Mouse (Mus musculus): Measurements from ENCODE around the gene Ehbp1.

The Ehbp1 gene

GRCm38 (mm10) chr11:22286885-22287512 lies 55.1 kb downstream of the Ehbp1 start:
- DNase-seq (ENCODE audit: low read depth, low spot score), result peak; percentile 98

- DNase-seq (ENCODE audit: low read depth, low spot score), result peak; percentile 34
These were observed 55.7 kb downstream of the Ehbp1 start for GRCm38 (mm10) chr11:22286371-22286872.

- no peak for DNase-seq (ENCODE audit: low read depth, low spot score)
These were observed 65.4 kb downstream of the Ehbp1 start for GRCm38 (mm10) chr11:22276656-22277055.

- no peak for DNase-seq (ENCODE audit: low read depth, low spot score)
These were observed 67.9 kb downstream of the Ehbp1 start for GRCm38 (mm10) chr11:22274144-22274543.

- no peak for DNase-seq (ENCODE audit: low read depth, low spot score)
These were observed 68.7 kb downstream of the Ehbp1 start for GRCm38 (mm10) chr11:22273378-22273777.

GRCm38 (mm10) chr11:22271889-22272288 lies 70.2 kb downstream of the Ehbp1 start:
- no peak for DNase-seq (ENCODE audit: low read depth, low spot score)

GRCm38 (mm10) chr11:22269643-22270042 lies 72.4 kb downstream of the Ehbp1 start:
- DNase-seq (ENCODE audit: low read depth, low spot score), result no peak

- no peak for DNase-seq (ENCODE audit: low read depth, low spot score)
These were observed 72.9 kb downstream of the Ehbp1 start for GRCm38 (mm10) chr11:22269173-22269572.

- no peak for DNase-seq (ENCODE audit: low read depth, low spot score)
These were observed 75.1 kb downstream of the Ehbp1 start for GRCm38 (mm10) chr11:22267014-22267413.

- DNase-seq (ENCODE audit: low read depth, low spot score), result no peak
These were observed 86.7 kb downstream of the Ehbp1 start for GRCm38 (mm10) chr11:22255418-22255817.

- DNase-seq (ENCODE audit: low read depth, low spot score), result no peak
These were observed 92.7 kb downstream of the Ehbp1 start for GRCm38 (mm10) chr11:22249363-22249762.

GRCm38 (mm10) chr11:22247736-22248135 lies 94.4 kb downstream of the Ehbp1 start:
- DNase-seq (ENCODE audit: low read depth, low spot score), result peak; percentile 57

- peak; percentile 70 for DNase-seq (ENCODE audit: low read depth, low spot score)
These were observed 95.0 kb downstream of the Ehbp1 start for GRCm38 (mm10) chr11:22247069-22247468.

- no peak for DNase-seq (ENCODE audit: low read depth, low spot score)
These were observed 106.5 kb downstream of the Ehbp1 start for GRCm38 (mm10) chr11:22235558-22235957.

- no peak for DNase-seq (ENCODE audit: low read depth, low spot score)
These were observed 107.4 kb downstream of the Ehbp1 start for GRCm38 (mm10) chr11:22234739-22235138.

GRCm38 (mm10) chr11:22230906-22231305 lies 111.2 kb downstream of the Ehbp1 start:
- DNase-seq (ENCODE audit: low read depth, low spot score), result no peak

- DNase-seq (ENCODE audit: low read depth, low spot score), result peak; percentile 25
These were observed 116.5 kb downstream of the Ehbp1 start for GRCm38 (mm10) chr11:22225619-22226018.

GRCm38 (mm10) chr11:22218222-22218621 lies 123.9 kb downstream of the Ehbp1 start:
- DNase-seq (ENCODE audit: low read depth, low spot score), result no peak

GRCm38 (mm10) chr11:22216941-22217340 lies 125.2 kb downstream of the Ehbp1 start:
- no peak for DNase-seq (ENCODE audit: low read depth, low spot score)

- DNase-seq (ENCODE audit: low read depth, low spot score), result no peak
These were observed 135.5 kb downstream of the Ehbp1 start for GRCm38 (mm10) chr11:22206611-22207010.

- DNase-seq (ENCODE audit: low read depth, low spot score), result no peak
These were observed 135.9 kb downstream of the Ehbp1 start for GRCm38 (mm10) chr11:22206191-22206590.

GRCm38 (mm10) chr11:22203413-22203812 lies 138.7 kb downstream of the Ehbp1 start:
- no peak for DNase-seq (ENCODE audit: low read depth, low spot score)

- DNase-seq (ENCODE audit: low read depth, low spot score), result no peak
These were observed 141.0 kb downstream of the Ehbp1 start for GRCm38 (mm10) chr11:22201125-22201524.

GRCm38 (mm10) chr11:22199881-22200280 lies 142.2 kb downstream of the Ehbp1 start:
- no peak for DNase-seq (ENCODE audit: low read depth, low spot score)

All from skeletal muscle tissue, adult 2 months (tissue).